Comparison of ENCODE assay signal across 14 mouse cellular contexts in the genomic region with DNA sequence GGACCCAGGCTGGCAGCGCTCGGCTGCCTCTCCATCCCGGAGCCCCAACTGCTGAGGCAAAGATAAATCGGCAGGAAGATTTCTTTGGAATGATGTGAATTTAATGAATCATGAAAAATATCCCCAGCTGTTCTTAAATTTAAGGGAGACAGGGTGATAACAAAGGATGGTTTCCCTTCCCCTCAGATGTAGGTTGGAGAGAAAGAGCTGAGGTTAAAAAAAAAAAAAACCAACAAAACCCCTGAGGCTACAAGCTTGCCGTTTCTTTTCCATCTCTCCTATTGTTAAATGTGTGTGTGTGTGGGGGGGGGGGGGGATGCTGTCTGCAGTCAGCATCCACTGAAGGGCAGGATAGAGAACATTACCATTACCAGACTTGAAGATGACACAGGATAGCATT.
"Had no signal": no experiment of that assay in that cellular context is flagged by ENCODE, and none has a peak within 500 bp of the region (broad histone marks: within the 10 kb centered on the region; RNA-seq: fewer than 3 reads in every experiment).

No protein-coding gene starts in this region.

- H3K4me3 ChIP-seq: limb, embryonic 15.5 days; liver, embryonic 12.5 days; midbrain, embryonic 12.5 days; stomach, embryonic 15.5 days had no signal

- H3K9ac ChIP-seq: limb, embryonic 15.5 days; liver, embryonic 12.5 days; lung, embryonic 14.5 days; midbrain, embryonic 12.5 days; stomach, embryonic 15.5 days had no signal

- H3K4me1 ChIP-seq: limb, embryonic 15.5 days; stomach, embryonic 15.5 days had no signal

- DNase-seq: kidney, adult 9 months; layer of hippocampus, adult 9-11 months; layer of hippocampus, postnatal 36 days; lung, embryonic 14.5 days; lung, postnatal 10 days; lung, postnatal 4 days; thymus, adult 2 months; thymus, postnatal 25 days had no signal

- H3K9me3 ChIP-seq: limb, embryonic 15.5 days; liver, embryonic 12.5 days; midbrain, embryonic 12.5 days; stomach, embryonic 15.5 days had no signal

- H3K36me3 ChIP-seq: limb, embryonic 15.5 days; liver, embryonic 12.5 days; midbrain, embryonic 12.5 days; stomach, embryonic 15.5 days had no signal

- H3K27ac ChIP-seq: kidney, postnatal 0 days; limb, embryonic 15.5 days; liver, embryonic 12.5 days; midbrain, embryonic 12.5 days; stomach, embryonic 15.5 days had no signal

- ATAC-seq: intestine, postnatal 0 days; liver, embryonic 12.5 days had no signal

- H3K27me3 ChIP-seq: limb, embryonic 15.5 days; liver, embryonic 12.5 days; stomach, embryonic 15.5 days had no signal

- H3K4me2 ChIP-seq: limb, embryonic 15.5 days; liver, embryonic 12.5 days; lung, embryonic 14.5 days; midbrain, embryonic 12.5 days; stomach, embryonic 15.5 days had no signal
